Mouse (Mus musculus) forebrain, embryonic 12.5 days (tissue): ENCODE results near the gene H2-DMa. TPM values are rescaled to one million over a fixed set of nuclear protein-coding genes. Genes with fewer than 3 reads are reported as not detected.

Experiments used
- ATAC-seq: fragments of 200-750 bp; cut with Nextera tagmentation; 2 replicates; pipeline ENCODE4 v1.8.0; 2017; ENCODE audit warnings: moderate TSS enrichment; ENCODE audit not compliant: low FRiP score
- H3K27ac ChIP-seq: fragments of 300-500 bp; sonication (generic); 2 replicates; pipeline ENCODE4 v1.5.1; 2016; ENCODE audit warnings: mild to moderate bottlenecking
- H3K27me3 ChIP-seq: fragments of 300-500 bp; sonication (generic); 2 replicates; pipeline ENCODE4 v1.6.1; 2016; ENCODE audit warnings: mild to moderate bottlenecking
- H3K36me3 ChIP-seq: fragments of 300-500 bp; sonication (generic); replicated peaks from 2 replicates; pipeline ENCODE4 v1.6.1; 2016; ENCODE audit warnings: mild to moderate bottlenecking
- H3K4me1 ChIP-seq: fragments of 300-500 bp; sonication (generic); 2 replicates; pipeline ENCODE4 v1.6.1; 2016
- H3K4me2 ChIP-seq: fragments of 300-500 bp; sonication (generic); 2 replicates; pipeline ENCODE4 v1.6.1; 2016; ENCODE audit warnings: mild to moderate bottlenecking, moderate library complexity
- H3K4me3 ChIP-seq: fragments of 300-500 bp; sonication (generic); replicated peaks from 2 replicates; pipeline ENCODE4 v1.5.1; 2016; ENCODE audit warnings: mild to moderate bottlenecking
- H3K9ac ChIP-seq: fragments of 300-500 bp; sonication (generic); 2 replicates; pipeline ENCODE4 v1.6.1; 2016; ENCODE audit warnings: mild to moderate bottlenecking
- H3K9me3 ChIP-seq: fragments of 300-500 bp; sonication (generic); 2 replicates; pipeline ENCODE4 v1.6.1; 2016
- WGBS: fragments of 180-500 bp; shearing (Covaris S2); methylation state at CpG from one replicate; pipeline ENCODE4 v1.1.7; 2016; 5-methylcytosine and 5-hydroxymethylcytosine counted together
- polyA plus RNA-seq: library from polyadenylated mRNA; unstranded; fragments of >200 nt; fragmentation: Nextera tagmentation; extraction: Ambion mirVana; gene quantifications from 2 replicates; pipeline ENCODE4 v1.2.1, GENCODE M21; 2016

The H2-DMa gene
- 9.1 and 9.6 TPM in 2 replicates for polyA plus RNA-seq

- H3K36me3 ChIP-seq, result peaks cover 40% of the 10 kb centered on the region
- no peaks in the 10 kb centered on the region for H3K27me3 ChIP-seq
- H3K4me3 ChIP-seq, result peak within 1 kb of the TSS; percentile 99
- H3K27ac ChIP-seq, result peak within 1 kb of the TSS; percentile 100
- H3K9me3 ChIP-seq, result no peaks in the 10 kb centered on the region
- H3K4me1 ChIP-seq, result peaks cover 37% of the 10 kb centered on the region
- WGBS, result under 1% methylated on average over 96 of the region's 96 CpGs
- ATAC-seq, result peak; percentile 81
- H3K9ac ChIP-seq, result peak within 1 kb of the TSS; percentile 98
- H3K4me2 ChIP-seq, result peak within 1 kb of the TSS; percentile 99
Observed at GRCm38 (mm10) chr17:34119249-34120179, at the start of gene H2-DMa. Gene H2-DMa, plus strand, starts transcription at chr17:34119541.

GRCm38 (mm10) chr17:34072091-34072490 is 47.2 kb upstream of the H2-DMa start:
- peaks cover 24% of the 10 kb centered on the region for H3K27me3 ChIP-seq
- ATAC-seq, result no peak
- no peak overlapping the region for H3K9ac ChIP-seq
- H3K9me3 ChIP-seq, result no peaks in the 10 kb centered on the region
- WGBS, result 74% methylated on average over 5 of the region's 5 CpGs
- no peaks in the 10 kb centered on the region for H3K36me3 ChIP-seq
- no peak overlapping the region for H3K4me2 ChIP-seq
- peaks cover 10% of the 10 kb centered on the region for H3K4me1 ChIP-seq
- H3K27ac ChIP-seq, result no peak overlapping the region
- H3K4me3 ChIP-seq, result no peak overlapping the region

GRCm38 (mm10) chr17:34075271-34075670 is 44.1 kb upstream of the H2-DMa start:
- H3K4me3 ChIP-seq, result no peak overlapping the region
- no peak overlapping the region for H3K4me2 ChIP-seq
- H3K27ac ChIP-seq, result no peak overlapping the region
- WGBS, result 42% methylated on average over 7 of the region's 7 CpGs
- H3K9ac ChIP-seq, result no peak overlapping the region
- H3K36me3 ChIP-seq, result no peaks in the 10 kb centered on the region
- H3K9me3 ChIP-seq, result no peaks in the 10 kb centered on the region
- peaks cover 13% of the 10 kb centered on the region for H3K4me1 ChIP-seq
- ATAC-seq, result no peak
- H3K27me3 ChIP-seq, result peaks cover 27% of the 10 kb centered on the region

- H3K36me3 ChIP-seq, result no peaks in the 10 kb centered on the region
- no peak overlapping the region for H3K9ac ChIP-seq
- 2% methylated on average over 9 of the region's 9 CpGs for WGBS
- H3K4me3 ChIP-seq, result no peak overlapping the region
- peaks cover 27% of the 10 kb centered on the region for H3K27me3 ChIP-seq
- H3K4me2 ChIP-seq, result no peak overlapping the region
- H3K9me3 ChIP-seq, result no peaks in the 10 kb centered on the region
- ATAC-seq, result no peak
- H3K27ac ChIP-seq, result no peak overlapping the region
- H3K4me1 ChIP-seq, result peaks cover 14% of the 10 kb centered on the region
Observed at GRCm38 (mm10) chr17:34077549-34077948, 41.8 kb upstream of the H2-DMa start.

GRCm38 (mm10) chr17:34078148-34078547 is 41.2 kb upstream of the H2-DMa start:
- 61% methylated on average over 4 of the region's 4 CpGs for WGBS
- H3K9me3 ChIP-seq, result no peaks in the 10 kb centered on the region
- no peak overlapping the region for H3K4me3 ChIP-seq
- H3K27me3 ChIP-seq, result peaks cover 27% of the 10 kb centered on the region
- no peak overlapping the region for H3K9ac ChIP-seq
- no peaks in the 10 kb centered on the region for H3K36me3 ChIP-seq
- H3K4me1 ChIP-seq, result peaks cover 20% of the 10 kb centered on the region
- H3K4me2 ChIP-seq, result no peak overlapping the region
- no peak for ATAC-seq
- H3K27ac ChIP-seq, result no peak overlapping the region

GRCm38 (mm10) chr17:34079002-34079401 is 40.3 kb upstream of the H2-DMa start:
- no peaks in the 10 kb centered on the region for H3K9me3 ChIP-seq
- WGBS, result 90% methylated on average over 11 of the region's 11 CpGs

GRCm38 (mm10) chr17:34079621-34080020 is 39.7 kb upstream of the H2-DMa start:
- Histone ChIP-seq H3K4me2 (no peak overlapping the region), H3K36me3 (no peaks in the 10 kb centered on the region), H3K4me3 (no peak overlapping the region), H3K27me3 (peaks cover 19% of the 10 kb centered on the region), H3K9me3 (no peaks in the 10 kb centered on the region), H3K9ac (no peak overlapping the region), H3K27ac (no peak overlapping the region), H3K4me1 (peaks cover 23% of the 10 kb centered on the region)
- peak; percentile 67 for ATAC-seq
- WGBS, result 19% methylated on average over 5 of the region's 5 CpGs

More at GRCm38 (mm10) chr17:34079002-34079401, 40.3 kb upstream of the H2-DMa start:
- Histone ChIP-seq H3K4me2 (no peak overlapping the region), H3K27ac (no peak overlapping the region), H3K36me3 (no peaks in the 10 kb centered on the region), H3K4me1 (peaks cover 23% of the 10 kb centered on the region), H3K27me3 (peaks cover 24% of the 10 kb centered on the region), H3K4me3 (no peak overlapping the region), H3K9ac (no peak overlapping the region)
- no peak for ATAC-seq

- Histone ChIP-seq H3K4me2 (peak overlapping the region; percentile 8; the same call in 1 of the 2 replicates), H3K9me3 (no peaks in the 10 kb centered on the region), H3K27ac (no peak overlapping the region), H3K9ac (no peak overlapping the region), H3K4me1 (peaks cover 10% of the 10 kb centered on the region), H3K4me3 (no peak overlapping the region), H3K36me3 (no peaks in the 10 kb centered on the region), H3K27me3 (no peaks in the 10 kb centered on the region)
- 4% methylated on average over 8 of the region's 8 CpGs for WGBS
- ATAC-seq, result no peak
Observed at GRCm38 (mm10) chr17:34083104-34083503, 36.2 kb upstream of the H2-DMa start.

- H3K27ac ChIP-seq, result no peak overlapping the region
- 28% methylated on average over 2 of the region's 2 CpGs for WGBS
- H3K9me3 ChIP-seq, result no peaks in the 10 kb centered on the region
- no peaks in the 10 kb centered on the region for H3K36me3 ChIP-seq
- H3K27me3 ChIP-seq, result no peaks in the 10 kb centered on the region
- no peak overlapping the region for H3K9ac ChIP-seq
- no peak overlapping the region for H3K4me3 ChIP-seq
- H3K4me1 ChIP-seq, result peaks cover 10% of the 10 kb centered on the region
- no peak overlapping the region for H3K4me2 ChIP-seq
- ATAC-seq, result no peak
Observed at GRCm38 (mm10) chr17:34087386-34087785, 32.0 kb upstream of the H2-DMa start.

GRCm38 (mm10) chr17:34088124-34088523 is 31.2 kb upstream of the H2-DMa start:
- no peak overlapping the region for H3K9ac ChIP-seq
- WGBS, result 91% methylated on average over 11 of the region's 11 CpGs

GRCm38 (mm10) chr17:34090923-34091322 is 28.4 kb upstream of the H2-DMa start:
- H3K9me3 ChIP-seq, result no peaks in the 10 kb centered on the region
- peaks cover 5% of the 10 kb centered on the region; the same call in 1 of the 2 replicates for H3K27me3 ChIP-seq
- WGBS, result 49% methylated on average over 7 of the region's 7 CpGs
- no peak overlapping the region for H3K27ac ChIP-seq
- H3K36me3 ChIP-seq, result no peaks in the 10 kb centered on the region
- H3K4me3 ChIP-seq, result no peak overlapping the region
- no peak overlapping the region for H3K9ac ChIP-seq
- peaks cover 7% of the 10 kb centered on the region; the same call in 1 of the 2 replicates for H3K4me1 ChIP-seq
- no peak overlapping the region for H3K4me2 ChIP-seq
- no peak for ATAC-seq

More at GRCm38 (mm10) chr17:34088124-34088523, 31.2 kb upstream of the H2-DMa start:
- no peaks in the 10 kb centered on the region for H3K27me3 ChIP-seq
- H3K4me3 ChIP-seq, result no peak overlapping the region
- H3K4me2 ChIP-seq, result no peak overlapping the region
- no peak for ATAC-seq
- H3K36me3 ChIP-seq, result no peaks in the 10 kb centered on the region
- H3K27ac ChIP-seq, result no peak overlapping the region
- peaks cover 5% of the 10 kb centered on the region for H3K4me1 ChIP-seq
- no peaks in the 10 kb centered on the region for H3K9me3 ChIP-seq

GRCm38 (mm10) chr17:34092197-34092875 is 27.0 kb upstream of the H2-DMa start, which contains the start of gene H2-Oa:
Gene H2-Oa, plus strand, starts transcription at chr17:34092340.
- peaks cover 5% of the 10 kb centered on the region; the same call in 1 of the 2 replicates for H3K27me3 ChIP-seq
- no peaks in the 10 kb centered on the region for H3K9me3 ChIP-seq
- no peak within 1 kb of the TSS for H3K27ac ChIP-seq
- H3K4me3 ChIP-seq, result no peak within 1 kb of the TSS
- no peaks in the 10 kb centered on the region for H3K36me3 ChIP-seq
- H3K4me2 ChIP-seq, result no peak within 1 kb of the TSS
- peaks cover 7% of the 10 kb centered on the region; the same call in 1 of the 2 replicates for H3K4me1 ChIP-seq
- no peak for ATAC-seq
- no peak within 1 kb of the TSS for H3K9ac ChIP-seq
- 49% methylated on average over 11 of the region's 11 CpGs for WGBS
